Mouse (Mus musculus) liver, embryonic 16.5 days (tissue): ENCODE measurements around the gene Inpp5b. TPM values are rescaled to one million over a fixed set of nuclear protein-coding genes. Genes with fewer than 3 reads are reported as not detected.

Experiments
- ATAC-seq: fragments of 200-750 bp; cut with Nextera tagmentation; 2 replicates; pipeline ENCODE4 v1.8.0; 2017; ENCODE audit warnings: low read depth, mild to moderate bottlenecking, moderate number of reproducible peaks, moderate library complexity
- H3K27ac ChIP-seq: fragments of 300-500 bp; sonication (generic); 2 replicates; pipeline ENCODE4 v1.5.1; 2014; ENCODE audit warnings: mild to moderate bottlenecking, low read length
- H3K27me3 ChIP-seq: fragments of 300-500 bp; sonication (generic); 2 replicates; pipeline ENCODE4 v1.6.1; 2014; ENCODE audit warnings: low read depth, low read length, mixed read lengths; ENCODE audit not compliant: control insufficient read depth, insufficient read depth
- H3K36me3 ChIP-seq: fragments of 300-500 bp; sonication (generic); 2 replicates; pipeline ENCODE4 v1.6.1; 2014; ENCODE audit warnings: mild to moderate bottlenecking; ENCODE audit not compliant: control insufficient read depth, insufficient read depth
- H3K4me1 ChIP-seq: fragments of 300-500 bp; sonication (generic); 2 replicates; pipeline ENCODE4 v1.6.1; 2014; ENCODE audit warnings: low read depth, low read length, mixed read lengths; ENCODE audit not compliant: control insufficient read depth
- H3K4me2 ChIP-seq: fragments of 300-500 bp; sonication (generic); 2 replicates; pipeline ENCODE4 v1.6.1; 2014; ENCODE audit warnings: low read depth, low read length, mixed read lengths
- H3K4me3 ChIP-seq: fragments of 300-500 bp; sonication (generic); 2 replicates; pipeline ENCODE4 v1.5.1; 2014; ENCODE audit warnings: low read depth, mild to moderate bottlenecking, low read length
- H3K9ac ChIP-seq: fragments of 300-500 bp; sonication (generic); 2 replicates; pipeline ENCODE4 v1.6.1; 2014; ENCODE audit warnings: low read depth, low read length
- H3K9me3 ChIP-seq: fragments of 300-500 bp; sonication (generic); replicated peaks from 2 replicates; pipeline ENCODE4 v1.6.1; 2016; ENCODE audit warnings: low read length; ENCODE audit not compliant: control insufficient read depth
- WGBS: fragments of 180-500 bp; shearing (Covaris S2); extraction: QIAGEN DNeasy Blood & Tissue Kit; methylation state at CpG from one replicate; pipeline ENCODE4 v1.1.7; 2014; ENCODE audit not compliant: insufficient replicate concordance; 5-methylcytosine and 5-hydroxymethylcytosine counted together
- polyA plus RNA-seq: library from polyadenylated mRNA; unstranded; fragments of >200 nt; fragmentation: Nextera tagmentation; extraction: Ambion mirVana; gene quantifications from 2 replicates; pipeline ENCODE4 v1.2.1, GENCODE M21; 2015

Inpp5b gene
- polyA plus RNA-seq, 1 experiment from 2014 or later: 39.1 TPM

DNA sequence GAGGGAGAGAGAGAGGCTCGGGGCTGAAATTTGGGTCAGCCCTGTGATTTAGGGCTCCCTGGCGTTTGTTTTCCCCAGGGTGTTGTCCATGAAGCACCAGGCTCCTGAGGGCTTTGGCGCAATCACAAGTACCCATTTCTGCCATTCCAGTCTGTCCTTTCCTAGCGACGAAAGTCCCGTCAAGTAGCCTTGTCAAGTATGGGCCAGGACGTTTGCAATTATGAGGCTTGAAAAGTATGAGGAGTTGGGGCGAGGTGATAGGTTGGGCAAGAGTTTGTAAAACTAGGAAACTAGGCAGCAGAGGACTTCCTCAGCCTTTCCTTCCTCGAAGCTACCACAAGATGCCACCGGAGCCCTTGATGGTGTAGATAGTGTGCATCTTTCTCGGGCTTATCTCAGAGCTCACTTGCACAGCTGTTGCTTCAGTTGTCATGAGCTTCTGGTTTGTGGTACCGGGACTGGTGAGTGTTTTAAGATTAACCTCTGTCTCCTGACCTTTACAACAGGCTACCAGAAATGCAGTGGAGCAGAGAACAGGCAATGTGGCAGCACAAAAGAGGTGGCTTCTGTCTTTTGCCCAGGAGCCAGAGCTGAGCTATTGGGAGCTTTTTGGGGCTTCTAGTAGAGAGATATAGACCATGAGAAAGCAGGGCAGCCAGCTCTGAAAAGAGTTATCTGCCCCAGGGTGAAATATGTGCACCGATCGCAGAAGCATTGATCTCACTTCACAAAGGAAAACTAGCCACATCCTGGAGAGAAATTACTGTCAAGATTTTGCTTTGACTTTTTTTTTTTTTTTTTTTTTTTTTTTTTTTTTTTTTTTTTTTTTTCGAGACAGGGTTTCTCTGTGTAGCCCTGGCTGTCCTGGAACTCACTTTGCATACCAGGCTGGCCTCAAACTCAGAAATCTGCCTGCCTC is 10.9 kb downstream of the Inpp5b start:
- no peaks in the 10 kb centered on the region for H3K36me3 ChIP-seq
- H3K4me3 ChIP-seq: peak overlapping the region; percentile 95
- H3K9ac ChIP-seq: peak overlapping the region; percentile 94
- peak; percentile 64 for ATAC-seq
- H3K4me2 ChIP-seq: peak overlapping the region; percentile 86
- WGBS: 2% methylated on average over 15 of the region's 15 CpGs
- H3K27ac ChIP-seq: peak overlapping the region; percentile 92
- no peaks in the 10 kb centered on the region for H3K9me3 ChIP-seq
- no peaks in the 10 kb centered on the region for H3K27me3 ChIP-seq
- H3K4me1 ChIP-seq: peaks cover 49% of the 10 kb centered on the region

DNA sequence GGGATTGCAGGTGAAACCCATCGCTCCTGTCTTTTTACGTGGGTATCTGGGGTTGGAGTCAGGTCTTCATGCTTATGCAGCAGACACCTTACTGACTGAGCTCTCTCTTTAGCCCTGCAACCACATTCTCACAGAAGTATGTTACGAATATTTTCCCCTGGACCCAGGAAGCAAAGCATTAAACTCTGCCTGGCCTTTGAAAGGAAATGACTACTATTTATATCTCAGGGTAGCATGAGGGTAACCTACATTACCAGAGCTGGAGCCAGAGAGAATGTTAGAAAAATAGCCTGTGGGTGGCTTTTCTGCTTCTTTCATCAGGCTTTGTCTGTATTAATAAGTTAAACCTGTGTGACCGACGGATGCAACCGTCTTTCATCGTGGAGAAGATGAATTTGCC is 13.9 kb downstream of the Inpp5b start:
- ATAC-seq: no peak
- peaks cover 55% of the 10 kb centered on the region for H3K4me1 ChIP-seq
- peak overlapping the region; percentile 45 for H3K27ac ChIP-seq
- WGBS: 28% methylated on average over 7 of the region's 7 CpGs
- H3K4me2 ChIP-seq: no peak overlapping the region
- no peaks in the 10 kb centered on the region for H3K27me3 ChIP-seq
- H3K9ac ChIP-seq: peak overlapping the region; percentile 30; the same call in 1 of the 2 replicates
- peaks cover 3% of the 10 kb centered on the region; the same call in 1 of the 2 replicates for H3K36me3 ChIP-seq
- H3K4me3 ChIP-seq: no peak overlapping the region
- H3K9me3 ChIP-seq: no peaks in the 10 kb centered on the region

- peak overlapping the region; percentile 26; the same call in 1 of the 2 replicates for H3K27ac ChIP-seq
- no peak overlapping the region for H3K4me3 ChIP-seq
- no peaks in the 10 kb centered on the region for H3K27me3 ChIP-seq
- ATAC-seq: peak; percentile 49; the same call in 1 of the 2 replicates
- H3K4me2 ChIP-seq: no peak overlapping the region
- 33% methylated on average over 7 of the region's 7 CpGs for WGBS
- no peak overlapping the region for H3K9ac ChIP-seq
- peaks cover 29% of the 10 kb centered on the region for H3K4me1 ChIP-seq
- peaks cover 3% of the 10 kb centered on the region; the same call in 1 of the 2 replicates for H3K36me3 ChIP-seq
- H3K9me3 ChIP-seq: no peaks in the 10 kb centered on the region
Observed at GRCm38 (mm10) chr4:124759305-124759811, 17.7 kb downstream of the Inpp5b start.

- H3K27me3 ChIP-seq: no peaks in the 10 kb centered on the region
- H3K9ac ChIP-seq: no peak overlapping the region
- no peak overlapping the region for H3K4me2 ChIP-seq
- H3K27ac ChIP-seq: no peak overlapping the region
- H3K9me3 ChIP-seq: no peaks in the 10 kb centered on the region
- no peak overlapping the region for H3K4me3 ChIP-seq
- peaks cover 3% of the 10 kb centered on the region; the same call in 1 of the 2 replicates for H3K36me3 ChIP-seq
- peaks cover 23% of the 10 kb centered on the region for H3K4me1 ChIP-seq
- no peak for ATAC-seq
- 23% methylated on average over 1 of the region's 1 CpGs for WGBS
Observed at GRCm38 (mm10) chr4:124761201-124761600, 19.6 kb downstream of the Inpp5b start.

GRCm38 (mm10) chr4:124762858-124763452 is 21.3 kb downstream of the Inpp5b start:
- Histone ChIP-seq H3K36me3 (peaks cover 3% of the 10 kb centered on the region; the same call in 1 of the 2 replicates), H3K4me3 (no peak overlapping the region), H3K4me2 (no peak overlapping the region), H3K9me3 (no peaks in the 10 kb centered on the region), H3K27me3 (no peaks in the 10 kb centered on the region), H3K4me1 (peaks cover 36% of the 10 kb centered on the region), H3K27ac (no peak overlapping the region), H3K9ac (no peak overlapping the region)
- WGBS: 73% methylated on average over 6 of the region's 6 CpGs
- no peak for ATAC-seq

- no peaks in the 10 kb centered on the region for H3K27me3 ChIP-seq
- H3K9ac ChIP-seq: no peak overlapping the region
- no peak overlapping the region for H3K4me3 ChIP-seq
- ATAC-seq: no peak
- peaks cover 49% of the 10 kb centered on the region for H3K4me1 ChIP-seq
- peak overlapping the region; percentile 35 for H3K4me2 ChIP-seq
- H3K27ac ChIP-seq: peak overlapping the region; percentile 56
- no peaks in the 10 kb centered on the region for H3K36me3 ChIP-seq
- no peaks in the 10 kb centered on the region for H3K9me3 ChIP-seq
- WGBS: 50% methylated on average over 23 of the region's 23 CpGs
Observed at GRCm38 (mm10) chr4:124765802-124766565, 24.3 kb downstream of the Inpp5b start.

DNA sequence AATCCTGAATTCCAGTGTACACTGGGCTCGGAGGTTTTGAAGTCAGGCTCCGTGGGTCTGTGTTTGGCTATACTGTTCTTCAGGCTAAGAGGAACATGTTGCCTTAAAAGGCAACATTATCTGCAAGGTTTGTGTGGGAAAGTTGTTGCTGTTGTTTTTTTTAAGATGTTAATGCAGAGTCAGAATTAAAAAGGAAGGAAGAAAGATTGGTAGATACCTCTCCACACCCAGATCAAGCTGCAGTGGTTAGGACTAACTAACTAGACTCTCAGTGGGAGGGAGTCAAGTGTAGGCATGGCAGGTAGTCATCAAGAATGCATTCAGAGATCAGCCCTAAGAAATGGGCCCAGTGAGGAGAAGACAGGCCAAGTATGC is 24.9 kb downstream of the Inpp5b start:
- peaks cover 51% of the 10 kb centered on the region for H3K4me1 ChIP-seq

GRCm38 (mm10) chr4:124768963-124769591 is 27.4 kb downstream of the Inpp5b start:
- no peak overlapping the region for H3K4me3 ChIP-seq
- H3K27ac ChIP-seq: peak overlapping the region; percentile 51
- peaks cover 76% of the 10 kb centered on the region for H3K4me1 ChIP-seq

More for the DNA sequence above, 24.9 kb downstream of the Inpp5b start:
- Histone ChIP-seq H3K36me3 (no peaks in the 10 kb centered on the region), H3K4me3 (no peak overlapping the region), H3K4me2 (peak overlapping the region; percentile 35), H3K27ac (peak overlapping the region; percentile 56), H3K27me3 (no peaks in the 10 kb centered on the region), H3K9me3 (no peaks in the 10 kb centered on the region), H3K9ac (no peak overlapping the region)
- 19% methylated on average over 2 of the region's 2 CpGs for WGBS
- ATAC-seq: no peak

More at GRCm38 (mm10) chr4:124768963-124769591, 27.4 kb downstream of the Inpp5b start:
- H3K4me2 ChIP-seq: peak overlapping the region; percentile 44
- 25% methylated on average over 13 of the region's 13 CpGs for WGBS
- H3K36me3 ChIP-seq: no peaks in the 10 kb centered on the region
- H3K9me3 ChIP-seq: no peaks in the 10 kb centered on the region
- no peaks in the 10 kb centered on the region for H3K27me3 ChIP-seq
- ATAC-seq: peak; percentile 63
- H3K9ac ChIP-seq: peak overlapping the region; percentile 19; the same call in 1 of the 2 replicates
